Mouse (Mus musculus) hindbrain, embryonic 13.5 days (tissue): ENCODE data around the gene Exoc3l. TPM values are rescaled to one million over a fixed set of nuclear protein-coding genes. Genes with fewer than 3 reads are reported as not detected.

Experiments
- ATAC-seq: fragments of 200-750 bp; cut with Nextera tagmentation; 2 replicates; pipeline ENCODE4 v1.8.0; 2017; ENCODE audit warnings: moderate TSS enrichment; ENCODE audit not compliant: low FRiP score
- H3K27ac ChIP-seq: fragments of 300-500 bp; sonication (generic); 2 replicates; pipeline ENCODE4 v1.5.1; 2015; ENCODE audit warnings: inconsistent platforms, mild to moderate bottlenecking, moderate library complexity
- H3K27me3 ChIP-seq: fragments of 300-500 bp; sonication (generic); 2 replicates; pipeline ENCODE4 v1.6.1; 2015; ENCODE audit warnings: mild to moderate bottlenecking, inconsistent platforms
- H3K36me3 ChIP-seq: fragments of 300-500 bp; sonication (generic); 2 replicates; pipeline ENCODE4 v1.6.1; 2015; ENCODE audit warnings: mild to moderate bottlenecking, inconsistent platforms
- H3K4me1 ChIP-seq: fragments of 300-500 bp; sonication (generic); replicated peaks from 2 replicates; pipeline ENCODE4 v1.6.1; 2015; ENCODE audit warnings: inconsistent platforms
- H3K4me2 ChIP-seq: fragments of 300-500 bp; sonication (generic); 2 replicates; pipeline ENCODE4 v1.6.1; 2015; ENCODE audit warnings: inconsistent platforms, mild to moderate bottlenecking, moderate library complexity
- H3K4me3 ChIP-seq: fragments of 300-500 bp; sonication (generic); 2 replicates; pipeline ENCODE4 v1.5.1; 2015; ENCODE audit warnings: mild to moderate bottlenecking, inconsistent platforms
- H3K9ac ChIP-seq: fragments of 300-500 bp; sonication (generic); 2 replicates; pipeline ENCODE4 v1.6.1; 2015; ENCODE audit warnings: mild to moderate bottlenecking, inconsistent platforms
- H3K9me3 ChIP-seq: fragments of 300-500 bp; sonication (generic); 2 replicates; pipeline ENCODE4 v1.6.1; 2016; ENCODE audit warnings: inconsistent platforms
- WGBS: fragments of 180-500 bp; shearing (Covaris S2); methylation state at CpG from one replicate; pipeline ENCODE4 v1.1.7; 2015; 5-methylcytosine and 5-hydroxymethylcytosine counted together
- polyA plus RNA-seq: library from polyadenylated mRNA; unstranded; fragments of >200 nt; fragmentation: Nextera tagmentation; extraction: Ambion mirVana; gene quantifications from 2 replicates; pipeline ENCODE4 v1.2.1, GENCODE M21; 2015

The Exoc3l gene
- polyA plus RNA-seq, 1 experiment from 2014 or later, result 14.6 TPM

DNA sequence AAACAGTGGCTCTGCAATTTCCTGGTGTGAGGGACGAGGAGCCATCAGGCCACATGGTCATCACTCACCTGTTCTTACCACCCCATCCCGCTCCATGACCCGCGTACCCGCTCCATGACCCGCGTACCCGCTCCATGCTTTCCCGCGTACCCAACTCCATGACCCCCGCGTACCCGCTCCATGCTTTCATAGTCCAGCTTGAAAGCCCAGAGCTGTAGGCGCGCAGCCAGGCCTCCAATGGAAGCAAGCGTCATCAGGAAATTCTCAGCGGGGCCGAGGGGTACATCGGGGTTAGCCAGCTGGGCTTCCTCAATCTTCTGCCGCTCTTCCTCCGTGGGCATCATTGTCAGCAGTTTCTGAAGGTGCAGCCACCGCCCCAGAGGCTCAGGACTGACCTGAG lies 35.6 kb upstream of the Exoc3l start:
- 97% methylated on average over 22 of the region's 22 CpGs for WGBS
- H3K36me3 ChIP-seq, result peaks cover 70% of the 10 kb centered on the region
- H3K9me3 ChIP-seq, result no peaks in the 10 kb centered on the region
- H3K27ac ChIP-seq, result no peak overlapping the region
- H3K4me2 ChIP-seq, result no peak overlapping the region
- no peaks in the 10 kb centered on the region for H3K27me3 ChIP-seq
- H3K4me1 ChIP-seq, result peaks cover 16% of the 10 kb centered on the region
- no peak overlapping the region for H3K4me3 ChIP-seq
- H3K9ac ChIP-seq, result no peak overlapping the region
- no peak for ATAC-seq

- H3K4me2 ChIP-seq, result no peak overlapping the region
- peaks cover 67% of the 10 kb centered on the region for H3K36me3 ChIP-seq
- ATAC-seq, result no peak
- 96% methylated on average over 12 of the region's 12 CpGs for WGBS
- no peaks in the 10 kb centered on the region for H3K27me3 ChIP-seq
- H3K9me3 ChIP-seq, result no peaks in the 10 kb centered on the region
- no peak overlapping the region for H3K4me3 ChIP-seq
- no peak overlapping the region; the same call in 1 of the 2 replicates for H3K9ac ChIP-seq
- H3K27ac ChIP-seq, result no peak overlapping the region
- H3K4me1 ChIP-seq, result peaks cover 19% of the 10 kb centered on the region
These were observed 34.4 kb upstream of the Exoc3l start for GRCm38 (mm10) chr8:105330325-105330724.

DNA sequence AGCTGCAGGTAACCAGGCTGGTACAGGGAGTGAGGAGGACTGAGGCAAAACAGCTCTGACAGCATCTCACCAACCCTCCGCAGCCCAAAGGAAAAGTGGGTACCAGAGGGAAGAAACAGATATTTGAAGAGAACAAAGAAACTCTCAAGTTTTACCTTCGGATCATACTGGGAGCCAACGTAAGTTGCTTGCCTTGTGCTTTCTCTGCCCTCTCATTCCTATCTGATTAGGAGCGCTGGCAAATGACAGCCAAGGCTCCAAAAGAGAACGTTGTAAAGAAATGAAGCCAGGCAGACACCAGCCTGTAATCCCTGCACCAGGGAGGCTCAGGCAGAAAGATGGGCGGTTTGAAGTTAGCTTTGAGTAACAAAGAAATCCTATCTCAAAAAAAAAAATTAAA lies 31.1 kb upstream of the Exoc3l start:
- Histone ChIP-seq H3K4me1 (peaks cover 31% of the 10 kb centered on the region), H3K4me3 (peak overlapping the region; percentile 79), H3K9me3 (no peaks in the 10 kb centered on the region), H3K36me3 (peaks cover 53% of the 10 kb centered on the region), H3K9ac (peak overlapping the region; percentile 79), H3K27me3 (no peaks in the 10 kb centered on the region), H3K27ac (peak overlapping the region; percentile 87), H3K4me2 (peak overlapping the region; percentile 85)
- 48% methylated on average over 6 of the region's 6 CpGs for WGBS
- no peak for ATAC-seq

DNA sequence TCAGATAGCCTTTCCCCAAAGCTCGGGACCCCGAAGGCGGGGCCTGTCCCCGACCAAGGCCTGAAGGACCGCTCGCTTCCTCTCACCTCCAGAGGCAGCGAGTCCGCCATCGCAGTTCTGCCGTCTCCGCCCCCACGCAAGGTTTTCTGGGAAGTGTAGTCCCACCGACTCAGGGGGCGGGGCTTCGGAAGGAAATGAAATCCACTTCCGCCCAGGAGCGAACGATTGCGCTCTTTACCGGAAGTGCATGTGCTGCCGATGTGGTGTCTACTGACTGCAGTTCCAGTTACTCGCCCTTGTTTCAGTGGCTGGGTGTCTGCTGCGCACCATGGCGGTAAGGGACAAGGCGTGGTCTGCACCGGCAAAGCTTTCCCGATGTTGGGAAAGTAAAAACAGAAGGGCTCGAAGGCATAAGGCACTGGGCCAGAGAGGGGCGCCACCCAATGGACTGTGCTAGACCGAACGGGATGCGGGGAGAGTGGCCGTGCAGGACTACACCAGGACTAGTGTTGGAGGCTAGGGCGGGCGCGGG lies 30.3 kb upstream of the Exoc3l start, which contains the start of the genes Lrrc29 and Tmem208:
Lrrc29 (minus strand) TSS at position 138 of the 532 bp plus-strand sequence.
Tmem208 (plus strand) TSS at position 214 of the 532 bp plus-strand sequence.
- peak within 1 kb of the TSS; percentile 88 for H3K27ac ChIP-seq
- peaks cover 31% of the 10 kb centered on the region for H3K4me1 ChIP-seq
- H3K4me3 ChIP-seq, result peak within 1 kb of the TSS; percentile 79
- H3K4me2 ChIP-seq, result peak within 1 kb of the TSS; percentile 85
- H3K9me3 ChIP-seq, result no peaks in the 10 kb centered on the region
- peak within 1 kb of the TSS; percentile 92 for H3K9ac ChIP-seq
- peaks cover 47% of the 10 kb centered on the region for H3K36me3 ChIP-seq
- peak; percentile 93 for ATAC-seq
- under 1% methylated on average over 36 of the region's 36 CpGs for WGBS
- no peaks in the 10 kb centered on the region for H3K27me3 ChIP-seq

DNA sequence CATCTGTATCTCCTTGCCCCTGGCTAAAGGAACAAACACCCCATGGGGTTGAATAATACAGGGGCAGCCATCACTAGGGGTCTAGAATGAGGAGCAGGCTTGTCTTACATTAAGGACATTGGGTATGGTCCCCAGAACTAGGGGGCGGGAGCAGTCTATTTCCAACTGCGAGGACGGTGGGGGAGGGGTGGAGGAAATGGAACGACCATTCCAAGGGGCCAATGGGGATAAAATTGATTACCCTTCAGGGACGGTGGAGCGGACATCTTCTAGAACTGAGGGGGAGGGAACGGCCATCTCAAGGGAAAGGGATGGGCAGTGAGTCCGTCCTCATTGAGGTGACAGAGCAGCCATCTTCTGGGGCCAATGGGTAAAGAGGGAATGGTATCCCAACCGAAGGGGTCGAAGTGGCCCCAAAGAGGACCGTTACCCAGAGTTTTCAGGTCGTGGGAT lies 29.8 kb upstream of the Exoc3l start:
- H3K4me3 ChIP-seq, result peak overlapping the region; percentile 79
- peak overlapping the region; percentile 92 for H3K9ac ChIP-seq
- H3K36me3 ChIP-seq, result peaks cover 42% of the 10 kb centered on the region
- H3K4me1 ChIP-seq, result peaks cover 31% of the 10 kb centered on the region
- H3K9me3 ChIP-seq, result no peaks in the 10 kb centered on the region
- WGBS, result under 1% methylated on average over 12 of the region's 12 CpGs
- peak; percentile 75 for ATAC-seq
- H3K27me3 ChIP-seq, result no peaks in the 10 kb centered on the region
- peak overlapping the region; percentile 76 for H3K4me2 ChIP-seq
- peak overlapping the region; percentile 88 for H3K27ac ChIP-seq

DNA sequence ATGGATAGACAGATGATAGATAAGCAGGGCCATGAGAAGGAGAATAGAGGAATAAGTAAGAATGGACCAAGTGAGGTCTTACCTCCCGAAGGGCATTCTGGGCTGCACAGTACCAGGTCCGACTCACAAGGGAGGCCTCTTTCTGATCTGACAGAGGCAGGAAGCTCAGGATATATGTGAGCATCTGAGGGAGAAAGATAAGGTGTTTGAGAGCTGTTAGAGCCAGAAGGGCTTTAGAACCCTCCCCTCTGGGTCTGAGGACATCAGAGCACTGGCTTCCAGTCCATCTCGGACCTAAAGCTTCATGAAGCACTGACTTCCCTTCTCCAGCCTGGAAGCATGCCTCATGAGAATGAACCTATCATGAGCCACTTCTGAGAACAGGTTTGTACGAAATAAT lies 27.3 kb upstream of the Exoc3l start:
- WGBS, result 86% methylated on average over 4 of the region's 4 CpGs
- no peak overlapping the region for H3K9ac ChIP-seq
- no peak overlapping the region for H3K4me3 ChIP-seq
- peaks cover 37% of the 10 kb centered on the region for H3K36me3 ChIP-seq
- no peaks in the 10 kb centered on the region for H3K27me3 ChIP-seq
- H3K27ac ChIP-seq, result no peak overlapping the region
- ATAC-seq, result no peak
- H3K9me3 ChIP-seq, result no peaks in the 10 kb centered on the region
- H3K4me1 ChIP-seq, result peaks cover 29% of the 10 kb centered on the region
- no peak overlapping the region for H3K4me2 ChIP-seq

DNA sequence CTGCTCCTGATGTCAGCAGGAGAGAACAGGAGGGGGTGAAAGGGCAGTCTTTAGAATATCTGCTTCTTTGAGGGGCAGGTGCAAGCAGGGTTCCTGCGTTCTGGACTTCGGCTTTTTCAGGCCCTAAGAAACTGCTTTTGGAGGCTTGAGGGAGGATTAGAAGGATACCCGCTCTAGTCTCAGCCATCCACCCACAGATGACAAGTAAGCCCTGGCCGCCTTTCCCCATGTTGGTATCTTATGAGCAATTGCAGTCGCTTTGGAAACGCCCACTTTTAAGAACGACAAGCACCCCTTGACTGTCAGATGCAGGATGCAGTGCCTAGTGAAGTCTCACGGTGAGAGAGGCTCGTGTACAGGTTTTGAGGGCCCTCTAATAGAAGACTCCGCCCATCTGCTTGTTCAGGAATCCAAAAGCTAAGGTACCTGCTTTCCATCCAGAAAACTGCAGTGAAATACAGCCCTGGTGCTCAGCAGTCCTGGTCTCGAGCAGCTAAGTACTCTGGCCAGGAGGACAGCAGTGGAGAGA lies 22.8 kb upstream of the Exoc3l start:
- Histone ChIP-seq H3K4me2 (no peak overlapping the region), H3K9ac (no peak overlapping the region), H3K4me1 (no peaks in the 10 kb centered on the region), H3K9me3 (no peaks in the 10 kb centered on the region), H3K36me3 (peaks cover 77% of the 10 kb centered on the region), H3K4me3 (no peak overlapping the region), H3K27ac (no peak overlapping the region), H3K27me3 (no peaks in the 10 kb centered on the region)
- WGBS, result 86% methylated on average over 11 of the region's 11 CpGs
- ATAC-seq, result no peak

- no peak for ATAC-seq
- H3K9ac ChIP-seq, result no peak overlapping the region
- 91% methylated on average over 4 of the region's 4 CpGs for WGBS
These were observed 22.0 kb upstream of the Exoc3l start for GRCm38 (mm10) chr8:105317941-105318340.

GRCm38 (mm10) chr8:105315073-105315769 lies 19.3 kb upstream of the Exoc3l start:
- H3K36me3 ChIP-seq, result peaks cover 96% of the 10 kb centered on the region
- H3K4me2 ChIP-seq, result no peak overlapping the region
- H3K9ac ChIP-seq, result no peak overlapping the region
- H3K4me3 ChIP-seq, result no peak overlapping the region
- ATAC-seq, result no peak
- H3K4me1 ChIP-seq, result no peaks in the 10 kb centered on the region
- H3K27ac ChIP-seq, result no peak overlapping the region
- 92% methylated on average over 18 of the region's 18 CpGs for WGBS
- H3K9me3 ChIP-seq, result no peaks in the 10 kb centered on the region
- no peaks in the 10 kb centered on the region for H3K27me3 ChIP-seq

More at GRCm38 (mm10) chr8:105317941-105318340, 22.0 kb upstream of the Exoc3l start:
- H3K27ac ChIP-seq, result no peak overlapping the region
- H3K9me3 ChIP-seq, result no peaks in the 10 kb centered on the region
- H3K4me3 ChIP-seq, result no peak overlapping the region
- H3K4me1 ChIP-seq, result no peaks in the 10 kb centered on the region
- H3K36me3 ChIP-seq, result peaks cover 80% of the 10 kb centered on the region
- H3K4me2 ChIP-seq, result no peak overlapping the region
- no peaks in the 10 kb centered on the region for H3K27me3 ChIP-seq

DNA sequence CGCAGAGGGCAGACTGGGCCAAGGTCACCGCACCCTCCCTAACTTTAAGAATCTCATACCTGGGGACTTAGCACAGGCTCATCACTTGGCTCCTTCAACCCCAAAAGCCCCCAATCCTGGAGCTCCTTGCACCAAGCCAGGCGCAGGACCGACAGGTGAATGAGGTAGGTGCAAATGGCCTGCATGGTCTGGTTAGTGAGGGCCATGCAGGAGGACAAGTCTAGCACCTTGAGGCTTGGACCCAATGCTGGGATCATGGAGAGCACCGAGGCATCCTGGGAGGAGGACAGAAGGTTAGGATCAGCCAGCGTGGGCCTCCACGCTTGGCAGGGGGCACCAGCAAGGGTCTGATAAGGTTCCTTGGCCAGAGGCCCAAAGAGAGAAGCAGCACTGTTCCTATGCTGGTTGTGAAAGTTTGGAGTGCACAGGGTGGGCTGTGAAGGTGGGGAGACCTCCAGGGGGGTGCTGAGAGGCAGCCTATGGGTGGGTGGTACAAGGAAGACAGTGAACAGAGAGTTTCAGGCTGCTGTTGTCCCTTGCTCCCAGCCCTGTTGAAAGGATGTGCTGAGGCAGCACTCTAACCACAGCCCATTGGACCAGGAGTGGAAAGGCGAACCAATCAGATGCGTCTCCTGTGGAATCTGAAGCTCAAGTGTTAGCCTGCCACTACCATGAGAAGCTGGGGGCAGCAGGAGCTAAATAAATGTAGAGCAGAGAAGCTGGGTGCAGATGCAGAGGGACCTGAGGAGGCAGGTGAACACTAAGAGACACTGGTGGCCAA lies 17.9 kb upstream of the Exoc3l start:
- H3K4me2 ChIP-seq, result no peak overlapping the region
- ATAC-seq, result no peak
- H3K4me3 ChIP-seq, result no peak overlapping the region
- no peaks in the 10 kb centered on the region for H3K9me3 ChIP-seq
- no peak overlapping the region for H3K9ac ChIP-seq
- peaks cover 97% of the 10 kb centered on the region for H3K36me3 ChIP-seq
- H3K27ac ChIP-seq, result no peak overlapping the region
- no peaks in the 10 kb centered on the region for H3K4me1 ChIP-seq
- WGBS, result 83% methylated on average over 9 of the region's 9 CpGs
- no peaks in the 10 kb centered on the region for H3K27me3 ChIP-seq

- 95% methylated on average over 8 of the region's 8 CpGs for WGBS
- H3K27me3 ChIP-seq, result no peaks in the 10 kb centered on the region
- H3K4me2 ChIP-seq, result no peak overlapping the region
- H3K9me3 ChIP-seq, result no peaks in the 10 kb centered on the region
- H3K4me1 ChIP-seq, result no peaks in the 10 kb centered on the region
- peaks cover 97% of the 10 kb centered on the region for H3K36me3 ChIP-seq
- no peak for ATAC-seq
- H3K4me3 ChIP-seq, result no peak overlapping the region
- H3K9ac ChIP-seq, result no peak overlapping the region
- H3K27ac ChIP-seq, result no peak overlapping the region
These were observed 17.1 kb upstream of the Exoc3l start for GRCm38 (mm10) chr8:105312891-105313481.

DNA sequence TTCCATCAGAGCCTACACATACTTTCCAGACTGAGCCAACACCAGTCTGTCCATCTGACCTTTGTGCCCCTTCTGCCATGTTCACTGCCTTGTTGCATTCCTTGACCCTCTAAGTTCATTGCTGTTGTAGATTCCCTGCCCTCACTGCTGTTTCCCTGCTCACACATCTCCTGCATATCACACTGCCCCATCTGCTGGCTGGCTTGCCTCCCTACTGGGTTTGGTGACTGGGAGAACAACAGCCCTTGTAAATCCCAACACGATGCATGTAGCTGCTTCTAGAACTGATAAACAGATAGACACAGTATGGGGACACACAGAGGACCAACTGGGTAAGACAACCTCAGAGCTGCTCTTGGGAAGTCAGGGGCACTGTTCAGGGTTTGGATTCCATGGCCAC lies 15.8 kb upstream of the Exoc3l start:
- no peak overlapping the region for H3K9ac ChIP-seq
- no peaks in the 10 kb centered on the region for H3K27me3 ChIP-seq
- H3K4me1 ChIP-seq, result no peaks in the 10 kb centered on the region
- H3K4me3 ChIP-seq, result no peak overlapping the region
- H3K27ac ChIP-seq, result no peak overlapping the region
- 90% methylated on average over 1 of the region's 1 CpGs for WGBS
- H3K9me3 ChIP-seq, result no peaks in the 10 kb centered on the region
- ATAC-seq, result no peak
- H3K4me2 ChIP-seq, result no peak overlapping the region
- H3K36me3 ChIP-seq, result peaks cover 95% of the 10 kb centered on the region
